Mouse (Mus musculus) retina, postnatal 1 day (tissue): ENCODE measurements around the gene Lpp.
A peak's percentile ranks its signal among the peaks of the same experiment; 100 is the strongest.

ENCODE experiments used
- DNase-seq: peaks from one replicate; pipeline ENCODE4 v3.0.0-alpha.2; 2012

Gene Lpp

GRCm38 (mm10) chr16:24822182-24822875 lies 429.0 kb downstream of the Lpp start:
- DNase-seq, result no peak

- no peak for DNase-seq
Observed at GRCm38 (mm10) chr16:24822918-24823317, 429.6 kb downstream of the Lpp start.

GRCm38 (mm10) chr16:24826390-24826789 lies 433.1 kb downstream of the Lpp start:
- DNase-seq, result no peak

- DNase-seq, result no peak
Observed at GRCm38 (mm10) chr16:24828207-24828803, 435.0 kb downstream of the Lpp start.

GRCm38 (mm10) chr16:24829860-24830259 lies 436.6 kb downstream of the Lpp start:
- no peak for DNase-seq

GRCm38 (mm10) chr16:24830939-24831338 lies 437.6 kb downstream of the Lpp start:
- DNase-seq, result no peak

- no peak for DNase-seq
Observed at GRCm38 (mm10) chr16:24833221-24833620, 439.9 kb downstream of the Lpp start.

GRCm38 (mm10) chr16:24834536-24834935 lies 441.2 kb downstream of the Lpp start:
- no peak for DNase-seq

GRCm38 (mm10) chr16:24836550-24836949 lies 443.2 kb downstream of the Lpp start:
- no peak for DNase-seq

- no peak for DNase-seq
Observed at GRCm38 (mm10) chr16:24839018-24839417, 445.7 kb downstream of the Lpp start.

- DNase-seq, result no peak
Observed at GRCm38 (mm10) chr16:24840073-24840472, 446.8 kb downstream of the Lpp start.

- DNase-seq, result no peak
Observed at GRCm38 (mm10) chr16:24846141-24846540, 452.8 kb downstream of the Lpp start.

GRCm38 (mm10) chr16:24859509-24860140 lies 466.3 kb downstream of the Lpp start:
- no peak for DNase-seq

- DNase-seq, result no peak
Observed at GRCm38 (mm10) chr16:24860445-24860844, 467.1 kb downstream of the Lpp start.

- DNase-seq, result no peak
Observed at GRCm38 (mm10) chr16:24861374-24861773, 468.1 kb downstream of the Lpp start.

- peak; percentile 41 for DNase-seq
Observed at GRCm38 (mm10) chr16:24874235-24874634, 480.9 kb downstream of the Lpp start.

- DNase-seq, result no peak
Observed at GRCm38 (mm10) chr16:24875661-24876060, 482.4 kb downstream of the Lpp start.

- DNase-seq, result no peak
Observed at GRCm38 (mm10) chr16:24878977-24879376, 485.7 kb downstream of the Lpp start.

- DNase-seq, result no peak
Observed at GRCm38 (mm10) chr16:24880698-24881097, 487.4 kb downstream of the Lpp start.

- DNase-seq, result no peak
Observed at GRCm38 (mm10) chr16:24881981-24882775, 488.9 kb downstream of the Lpp start.

GRCm38 (mm10) chr16:24884017-24884416 lies 490.7 kb downstream of the Lpp start:
- no peak for DNase-seq

- peak; percentile 14 for DNase-seq
Observed at GRCm38 (mm10) chr16:24886346-24886745, 493.0 kb downstream of the Lpp start.

GRCm38 (mm10) chr16:24886943-24887342 lies 493.6 kb downstream of the Lpp start:
- DNase-seq, result peak; percentile 7
